Mouse (Mus musculus) Muller cell, postnatal 12 days (primary cell): ENCODE results near the gene Ctns.

Experiments
- DNase-seq: peaks from one replicate; pipeline ENCODE4 v3.0.0-alpha.2; 2015; ENCODE audit errors: inconsistent ontology term

Gene Ctns

DNA sequence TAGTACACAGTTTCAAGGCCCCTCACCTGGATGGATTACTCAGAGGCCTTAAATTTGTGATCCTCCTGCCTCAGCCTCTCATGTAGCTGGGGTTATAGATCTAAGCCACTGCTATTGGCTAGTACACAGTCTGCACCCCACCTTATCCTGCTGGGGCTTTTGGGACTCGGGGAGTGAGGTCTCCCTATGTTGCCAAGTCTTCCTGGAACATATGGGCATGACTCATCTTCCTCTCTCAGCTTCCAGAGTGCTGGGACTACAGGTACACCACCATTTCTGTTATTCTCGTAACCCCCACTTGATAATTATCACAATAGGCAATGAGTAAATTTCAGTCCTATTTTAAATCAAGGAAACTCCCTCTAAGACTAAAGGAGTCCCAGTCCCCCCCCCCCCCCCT lies 4.4 kb downstream of the Ctns start:
- no peak for DNase-seq

DNA sequence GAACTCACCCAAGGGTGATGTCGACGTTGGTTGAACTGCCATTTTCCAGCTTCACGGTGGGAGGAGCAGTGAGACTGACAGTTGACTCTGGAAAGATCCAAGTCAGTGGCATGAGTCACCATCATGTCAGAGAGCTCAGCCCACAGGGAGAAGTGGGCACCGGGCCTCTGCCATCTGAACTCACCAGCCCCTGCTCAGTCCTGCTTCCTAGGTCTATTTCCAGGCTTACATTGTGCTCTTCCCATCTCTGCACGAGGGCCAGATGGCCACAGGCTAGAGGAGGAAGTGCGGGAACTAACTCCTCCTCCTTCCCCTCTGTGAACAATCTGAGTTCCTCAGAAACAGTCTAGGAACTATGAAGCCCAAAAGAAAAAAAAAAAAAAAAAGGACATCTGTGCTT lies 5.8 kb downstream of the Ctns start:
- no peak for DNase-seq

DNA sequence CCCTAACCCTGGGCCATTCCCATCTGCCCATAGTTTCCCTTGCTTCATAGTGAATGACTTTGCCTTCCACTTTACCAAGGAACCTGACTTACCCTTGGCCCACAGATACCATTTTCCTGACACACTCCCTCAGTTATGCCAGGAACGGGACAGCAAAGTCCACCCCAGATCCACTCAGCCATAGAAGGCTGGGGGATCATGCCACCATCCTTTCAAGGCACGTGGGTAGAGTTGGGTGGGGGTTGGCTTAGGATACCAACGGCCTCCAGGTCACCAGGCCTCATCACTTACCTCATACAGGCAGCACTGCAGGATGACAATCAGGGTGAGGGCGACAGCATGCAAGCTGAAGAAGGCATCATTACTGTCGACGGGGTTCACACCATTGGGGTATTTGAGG lies 11.6 kb downstream of the Ctns start:
- DNase-seq: no peak

DNA sequence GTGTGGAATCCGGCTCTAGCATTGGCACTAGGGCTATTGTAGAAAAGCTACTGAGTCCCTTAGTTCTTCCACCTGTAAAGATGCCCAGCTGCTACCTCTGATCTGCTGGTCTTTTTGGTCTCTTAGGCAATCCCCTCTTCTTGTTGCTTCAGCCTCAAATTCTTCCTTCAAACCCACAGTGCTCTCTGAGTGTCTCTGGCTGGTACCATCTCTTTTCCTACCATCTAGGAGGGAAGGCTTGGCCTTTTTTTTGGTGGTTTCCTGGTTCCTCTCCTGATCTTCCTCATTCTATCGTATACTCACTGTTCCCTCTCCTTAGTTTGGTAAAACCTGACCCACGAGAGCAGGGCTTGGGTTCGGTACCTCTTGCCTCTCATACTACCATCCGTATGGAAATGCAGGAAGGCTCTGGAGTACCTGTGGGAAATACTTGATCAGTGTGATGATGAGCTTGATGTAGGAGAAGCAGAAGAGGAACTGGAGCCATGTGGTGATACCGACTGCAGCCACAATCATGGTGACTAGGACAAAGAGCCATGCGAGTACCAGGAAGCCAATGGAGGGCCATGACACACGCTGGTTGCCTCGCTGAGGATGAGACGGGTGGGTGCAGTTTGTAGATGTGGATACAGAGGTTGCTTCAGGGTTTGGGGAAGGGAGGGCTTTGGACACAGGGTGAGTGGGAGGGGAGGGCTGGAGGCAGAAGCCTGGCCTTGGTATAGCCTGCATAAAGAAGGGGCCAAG lies 12.8 kb downstream of the Ctns start:
- DNase-seq: no peak

DNA sequence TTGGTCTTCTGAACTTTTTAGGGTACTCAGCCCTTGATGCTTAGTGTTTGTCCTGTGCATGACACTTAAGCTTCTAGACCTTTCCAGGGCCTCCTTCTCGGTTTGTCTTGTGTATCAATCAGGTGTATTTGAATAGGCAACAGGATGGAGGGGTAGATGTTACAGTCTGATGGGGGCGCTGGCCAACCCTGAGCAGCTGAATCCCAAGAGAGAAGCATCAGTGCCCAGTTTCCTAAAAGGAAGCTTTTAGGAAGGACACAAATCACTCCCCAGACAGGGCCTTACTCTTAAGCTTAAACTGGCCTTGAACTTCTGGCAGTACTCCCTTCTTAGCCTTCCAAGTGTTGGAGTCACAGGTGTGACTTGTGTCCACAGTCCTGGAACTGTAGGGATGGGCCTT lies 20.9 kb downstream of the Ctns start:
- DNase-seq: no peak

DNA sequence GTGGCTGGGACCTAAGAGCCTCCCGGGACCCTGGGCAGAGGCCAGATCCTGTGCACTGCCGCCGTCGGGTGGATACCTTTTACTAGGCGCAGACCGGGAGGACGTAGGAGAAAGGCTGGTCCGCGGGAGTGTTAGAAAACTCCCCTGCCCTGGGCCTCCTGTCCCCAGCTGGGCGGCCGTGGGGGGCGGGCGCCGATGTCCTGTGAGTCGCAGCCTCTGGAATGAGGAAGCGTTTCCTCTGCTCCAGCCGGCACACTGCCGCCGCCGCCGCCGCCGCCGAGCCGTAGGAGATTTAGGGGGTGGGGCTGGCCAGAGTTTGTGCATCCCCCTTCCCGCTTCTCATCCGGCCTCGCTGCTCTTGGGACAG lies 21.4 kb downstream of the Ctns start:
- DNase-seq: peak; percentile 97

DNA sequence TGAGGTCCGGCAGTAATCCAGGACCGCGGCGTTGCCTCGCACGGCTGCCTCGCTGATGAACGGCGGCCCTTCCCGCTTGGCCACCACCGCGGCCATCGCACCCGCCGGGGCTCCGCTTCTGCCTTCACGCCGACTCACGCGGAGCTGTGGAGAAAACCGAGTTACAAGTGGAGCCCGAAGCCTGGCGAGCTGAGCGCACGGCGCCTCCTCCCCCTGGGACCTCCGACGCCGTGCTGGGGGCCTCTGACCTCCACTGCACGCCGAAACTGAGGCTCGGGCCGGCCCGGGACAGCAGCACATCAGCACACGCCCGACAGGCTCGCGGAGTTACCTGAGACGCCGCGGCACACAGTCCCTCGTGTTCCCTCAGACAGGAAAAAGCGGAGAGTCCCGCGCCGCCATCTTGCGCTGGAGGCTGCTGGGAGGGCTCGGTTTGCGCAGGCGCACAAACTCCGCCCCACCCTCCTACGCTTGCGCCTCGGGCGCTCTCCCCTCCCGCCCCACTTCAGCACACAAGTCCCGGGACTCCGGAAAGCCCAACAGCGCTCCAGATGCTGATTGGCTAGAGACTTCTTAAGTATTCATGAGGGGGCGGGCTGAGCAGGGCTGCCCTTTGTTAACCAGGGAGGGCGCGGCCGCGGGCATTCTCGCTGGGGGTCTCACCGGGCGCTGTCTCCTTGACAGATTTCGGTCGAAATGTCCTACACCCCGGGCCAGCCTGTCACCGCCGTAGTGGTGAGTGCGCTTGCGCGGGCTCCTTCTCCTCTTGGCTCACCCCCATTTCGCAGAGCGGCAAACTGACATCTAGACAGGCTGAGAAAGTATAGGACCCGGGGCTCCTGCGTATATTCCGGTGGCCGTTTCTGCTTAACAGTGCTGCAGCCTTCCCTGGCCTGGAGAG lies 22.0 kb downstream of the Ctns start, which contains the start of the genes Emc6 and Tax1bp3:
TSS of gene Emc6 (minus strand) at position 430 of the 901 bp plus-strand sequence.
TSS of gene Tax1bp3 (plus strand) at position 476 of the 901 bp plus-strand sequence.
- peak; percentile 98 for DNase-seq

DNA sequence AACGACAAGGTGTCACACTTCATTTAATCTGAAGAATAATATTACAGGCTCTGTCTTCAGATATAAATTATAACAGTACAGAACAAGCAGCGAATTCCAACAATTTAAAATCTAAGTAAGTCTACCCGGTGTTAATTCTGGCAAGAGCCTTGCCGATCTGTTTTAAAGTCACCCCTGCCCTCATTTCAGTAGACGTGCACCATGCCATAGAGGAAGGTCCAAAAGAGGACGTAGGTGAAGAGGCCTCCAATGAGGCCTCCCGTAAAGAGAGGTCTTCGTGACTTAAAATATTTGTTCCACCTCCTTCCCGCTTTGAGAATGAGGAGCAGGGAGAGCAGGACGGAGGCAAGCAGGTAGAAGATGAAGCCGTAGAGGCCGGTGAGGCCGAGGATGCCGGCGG lies 22.7 kb downstream of the Ctns start:
- DNase-seq: no peak

DNA sequence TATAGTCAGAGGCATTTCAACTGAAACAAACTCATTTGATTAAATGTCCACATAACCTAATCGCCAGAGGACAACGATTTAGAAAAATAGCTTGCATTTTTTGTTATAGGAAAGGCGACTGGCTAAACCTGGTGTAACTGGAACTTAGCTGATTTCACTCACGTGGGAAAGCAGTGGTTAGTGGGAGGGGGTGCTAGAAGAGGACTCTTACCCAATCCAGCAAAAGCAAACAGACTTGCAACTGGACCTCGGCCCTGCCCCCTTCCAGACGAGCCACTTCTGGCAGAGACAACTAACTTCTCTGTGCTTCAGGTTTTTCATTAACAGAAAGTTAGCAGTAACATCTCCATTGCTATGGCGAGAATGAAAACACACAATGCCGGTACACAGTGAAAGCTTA lies 23.2 kb downstream of the Ctns start:
- no peak for DNase-seq

DNA sequence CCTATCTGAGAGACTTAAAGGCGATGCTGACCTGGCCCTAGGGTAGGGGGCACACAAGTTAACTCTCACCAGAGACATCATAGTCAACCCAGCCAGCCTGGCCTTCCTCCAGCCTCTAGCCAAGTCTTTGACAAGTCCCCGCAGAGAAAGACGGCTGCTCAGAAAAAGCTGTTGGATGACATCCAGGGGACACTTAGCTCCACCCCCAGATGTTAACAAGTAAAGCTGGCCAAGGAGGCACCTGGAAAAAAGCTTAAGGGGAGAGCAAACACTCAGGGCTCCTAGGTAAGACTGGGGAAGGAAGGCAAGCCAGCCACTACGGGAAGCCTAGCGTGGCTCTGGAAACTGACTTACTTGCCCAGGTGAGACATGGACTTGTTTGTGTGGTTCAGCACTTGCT lies 26.7 kb downstream of the Ctns start:
- no peak for DNase-seq

DNA sequence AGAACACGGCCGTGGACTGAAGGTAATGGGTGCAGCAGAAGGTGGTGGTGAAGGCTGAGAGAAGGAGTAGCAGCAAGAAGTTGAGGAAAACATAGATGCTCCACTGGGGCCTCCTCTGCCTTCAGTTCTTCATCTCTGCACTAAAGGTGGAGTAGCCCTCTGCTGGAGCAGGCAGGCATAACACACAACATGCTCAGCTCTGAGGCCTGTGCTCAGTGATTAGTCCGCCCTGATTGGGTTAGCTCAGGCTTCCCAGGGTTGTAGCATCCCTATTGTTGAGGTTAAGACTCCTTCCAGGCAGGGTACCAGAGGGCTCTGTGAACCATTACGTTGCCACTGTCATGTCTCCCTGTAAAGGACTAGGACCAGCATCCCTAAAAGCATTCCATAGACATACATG lies 29.6 kb downstream of the Ctns start:
- peak; percentile 17 for DNase-seq

DNA sequence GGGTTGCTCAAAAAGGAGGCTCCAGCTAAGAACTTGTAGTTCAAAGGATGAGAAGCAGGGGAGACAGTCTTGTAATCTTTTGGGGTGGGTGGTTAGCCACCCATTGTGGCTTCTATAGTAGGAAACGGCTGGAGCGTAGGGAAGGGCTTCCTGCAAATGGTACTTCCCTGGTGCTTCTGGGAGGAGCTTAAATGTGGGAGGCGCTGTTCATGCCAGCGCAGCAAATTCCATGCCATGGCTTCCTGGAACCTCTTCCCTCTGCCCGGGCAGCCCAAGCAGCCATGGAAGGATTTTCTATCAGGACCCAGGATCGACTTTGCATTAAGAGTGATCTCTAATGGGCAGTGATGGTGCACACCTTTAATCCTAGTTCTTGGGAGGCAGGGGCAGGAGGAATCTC lies 30.3 kb downstream of the Ctns start:
- DNase-seq: no peak

DNA sequence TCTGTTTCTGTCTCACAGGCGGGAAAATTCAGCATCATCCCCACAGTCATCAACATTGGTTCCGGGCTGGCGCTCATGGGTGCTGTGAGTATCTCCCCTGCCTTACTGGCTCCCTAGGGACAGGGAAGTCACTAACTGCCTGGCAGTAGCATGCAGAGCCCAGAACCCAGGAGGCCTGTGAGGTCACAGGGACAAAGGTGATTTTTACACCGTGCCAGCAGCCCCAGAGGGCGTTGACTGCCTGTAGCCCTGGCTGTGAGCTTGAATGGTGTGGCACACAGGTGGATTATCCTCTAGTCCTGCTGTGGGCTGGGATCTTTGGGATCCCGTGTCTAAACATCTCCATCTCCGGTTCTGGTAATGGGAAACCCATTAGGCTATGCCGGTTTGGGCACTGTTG lies 30.8 kb downstream of the Ctns start:
- DNase-seq: no peak

DNA sequence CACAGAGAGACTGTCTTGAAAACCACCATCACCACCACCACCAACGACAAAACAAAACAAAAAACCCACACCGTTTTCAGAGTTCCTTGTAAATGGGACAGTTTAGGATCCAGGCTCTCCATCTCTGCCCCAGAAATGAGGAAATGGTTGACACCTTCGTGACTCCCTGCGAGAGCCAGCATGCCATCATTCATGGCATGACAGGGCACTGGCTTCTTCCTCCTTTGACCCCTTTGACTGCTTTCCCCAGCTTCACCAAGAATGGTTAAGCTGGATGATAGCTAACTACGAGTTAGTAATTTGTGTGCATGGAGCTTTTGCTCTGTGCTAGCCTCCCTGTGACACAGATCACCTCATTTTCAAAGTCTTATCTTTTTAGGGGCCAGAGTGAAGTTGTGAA lies 36.6 kb downstream of the Ctns start:
- no peak for DNase-seq

DNA sequence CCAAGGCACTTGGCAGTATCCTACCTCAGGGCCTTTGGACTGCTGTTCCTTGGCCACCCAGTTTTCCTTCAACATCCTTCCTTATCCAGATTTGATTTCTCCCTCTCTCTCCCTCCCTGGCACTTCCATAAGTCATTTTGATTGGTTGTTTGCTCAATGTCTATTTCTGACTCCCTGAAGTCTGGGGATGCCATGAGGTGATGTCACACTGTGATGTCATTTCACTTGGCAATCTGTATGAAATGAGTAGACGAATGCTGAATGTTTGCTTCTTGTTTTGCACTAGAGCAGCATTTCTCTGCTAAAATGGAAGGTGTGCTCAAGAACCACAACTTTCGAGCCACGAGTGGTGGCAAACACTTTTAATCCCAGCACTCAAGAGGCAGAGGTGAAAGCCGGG lies 37.2 kb downstream of the Ctns start:
- DNase-seq: peak; percentile 4

DNA sequence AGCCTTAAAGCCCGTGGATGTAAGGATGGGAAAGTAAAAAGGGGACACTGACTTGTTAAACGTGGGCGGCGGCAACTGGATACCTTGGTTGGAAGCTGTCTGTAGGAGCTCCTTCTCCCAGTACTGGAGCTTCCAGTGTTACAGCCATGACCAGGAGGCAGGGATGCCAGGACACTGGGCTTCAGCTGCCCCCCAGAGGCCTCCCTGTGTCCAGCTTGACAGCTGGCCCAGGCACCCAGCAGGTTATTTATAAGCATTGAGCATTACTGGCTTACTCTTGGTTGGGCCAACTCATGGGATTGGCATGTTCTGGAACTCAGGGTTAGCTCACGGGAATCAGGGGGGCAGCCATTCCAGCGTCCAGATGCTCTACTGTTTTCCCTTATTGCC lies 38.0 kb downstream of the Ctns start:
- DNase-seq: peak; percentile 82

DNA sequence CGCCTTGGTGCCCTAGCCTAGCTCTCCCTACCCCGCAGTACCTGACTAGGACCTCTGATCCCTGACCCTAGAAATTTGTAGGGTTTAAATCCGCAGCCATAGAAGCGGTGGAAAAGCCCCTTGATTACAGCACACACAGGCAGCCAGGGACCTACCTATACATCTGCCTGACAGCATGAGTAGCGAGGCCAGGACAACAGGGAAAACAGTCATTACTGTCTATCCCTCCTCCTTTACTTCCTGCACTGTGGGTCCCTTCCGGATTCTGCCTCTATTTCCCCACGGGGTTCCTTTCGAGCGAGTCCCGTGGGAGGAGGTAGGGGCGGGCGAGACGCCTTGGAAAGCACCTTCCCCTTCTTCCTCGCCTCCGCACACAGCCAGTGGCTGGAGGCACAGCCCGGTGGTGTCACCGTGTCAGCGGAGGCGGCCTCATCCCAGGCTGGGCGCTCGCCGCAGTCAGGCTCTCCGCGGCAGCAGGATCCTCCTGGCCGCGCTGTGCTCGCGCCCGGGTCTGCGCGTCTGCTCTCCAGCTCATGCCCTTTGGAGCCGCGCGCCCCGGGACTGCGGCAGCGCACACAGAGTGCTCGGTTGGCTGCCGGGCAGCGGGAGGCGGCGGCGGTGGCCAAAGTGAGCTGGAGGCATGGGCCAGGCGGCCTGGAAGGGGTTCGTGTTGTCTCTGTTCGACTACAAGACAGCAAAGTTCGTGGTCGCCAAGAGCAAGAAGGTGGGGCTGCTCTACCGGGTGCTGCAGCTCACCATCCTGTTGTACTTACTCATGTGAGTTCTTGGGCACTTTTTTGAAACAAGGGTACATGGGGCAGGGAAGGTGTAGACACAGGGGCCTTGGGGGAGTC lies 38.7 kb downstream of the Ctns start, which contains the start of gene P2rx5:
TSS of gene P2rx5 (plus strand) at position 465 of the 854 bp plus-strand sequence.
- peak; percentile 77 for DNase-seq

DNA sequence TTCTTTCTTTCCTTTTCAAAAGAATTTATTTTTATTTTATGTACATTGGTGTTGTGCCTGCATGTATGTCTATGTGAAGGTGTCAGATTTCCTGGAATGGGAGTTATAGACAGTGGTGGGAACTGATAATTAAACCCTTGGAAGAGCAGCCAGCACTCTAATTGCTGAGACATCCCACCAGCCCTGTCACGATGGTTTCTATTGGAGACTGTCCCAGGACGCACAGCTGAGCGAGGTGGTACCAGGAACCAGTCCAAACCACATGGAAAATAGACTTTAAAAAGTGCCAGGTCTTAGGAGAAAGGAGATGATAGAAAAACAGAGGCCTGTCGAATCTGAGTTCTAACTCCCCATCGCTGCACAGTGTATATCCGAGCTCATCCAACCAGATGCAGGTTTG lies 43.8 kb downstream of the Ctns start:
- peak; percentile 34 for DNase-seq

DNA sequence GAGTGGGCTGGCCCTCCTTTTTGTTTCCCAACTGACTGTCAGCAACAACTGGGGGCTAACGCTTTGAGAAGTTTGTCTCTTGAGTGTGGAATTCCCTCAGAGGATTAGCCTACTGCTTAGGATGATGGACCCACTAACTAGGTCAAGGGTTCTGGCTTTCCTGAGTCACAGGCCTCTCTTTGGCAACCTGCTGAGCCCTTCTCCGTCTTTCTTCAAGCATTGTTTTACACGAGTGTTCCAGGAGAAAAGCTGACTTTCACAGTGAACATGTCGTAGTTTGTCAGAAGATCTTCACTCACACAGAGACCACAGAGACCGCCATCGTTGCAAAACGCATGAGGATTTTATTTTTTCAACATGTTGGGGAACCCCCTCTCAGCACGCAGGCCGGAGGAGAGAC lies 50.6 kb downstream of the Ctns start:
- DNase-seq: no peak

DNA sequence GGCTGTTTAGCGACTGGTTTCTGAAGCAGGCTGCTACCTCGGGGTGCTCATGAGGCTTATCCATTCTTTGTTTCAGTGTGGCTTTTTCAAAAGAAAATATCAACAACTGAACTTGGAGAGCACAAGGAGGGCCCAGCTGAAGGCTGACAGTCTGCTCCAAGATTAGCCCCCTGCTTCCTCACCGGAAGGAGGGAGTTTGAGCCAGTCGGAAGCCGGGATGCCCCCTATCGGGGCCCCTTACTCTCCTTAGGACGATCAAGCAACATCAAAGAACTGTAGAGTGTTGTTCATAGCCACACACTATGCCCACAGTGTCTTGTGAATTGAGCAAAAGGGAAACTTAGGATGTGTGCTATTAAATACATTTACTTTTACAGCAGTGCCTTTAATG lies 51.9 kb downstream of the Ctns start:
- DNase-seq: no peak

DNA sequence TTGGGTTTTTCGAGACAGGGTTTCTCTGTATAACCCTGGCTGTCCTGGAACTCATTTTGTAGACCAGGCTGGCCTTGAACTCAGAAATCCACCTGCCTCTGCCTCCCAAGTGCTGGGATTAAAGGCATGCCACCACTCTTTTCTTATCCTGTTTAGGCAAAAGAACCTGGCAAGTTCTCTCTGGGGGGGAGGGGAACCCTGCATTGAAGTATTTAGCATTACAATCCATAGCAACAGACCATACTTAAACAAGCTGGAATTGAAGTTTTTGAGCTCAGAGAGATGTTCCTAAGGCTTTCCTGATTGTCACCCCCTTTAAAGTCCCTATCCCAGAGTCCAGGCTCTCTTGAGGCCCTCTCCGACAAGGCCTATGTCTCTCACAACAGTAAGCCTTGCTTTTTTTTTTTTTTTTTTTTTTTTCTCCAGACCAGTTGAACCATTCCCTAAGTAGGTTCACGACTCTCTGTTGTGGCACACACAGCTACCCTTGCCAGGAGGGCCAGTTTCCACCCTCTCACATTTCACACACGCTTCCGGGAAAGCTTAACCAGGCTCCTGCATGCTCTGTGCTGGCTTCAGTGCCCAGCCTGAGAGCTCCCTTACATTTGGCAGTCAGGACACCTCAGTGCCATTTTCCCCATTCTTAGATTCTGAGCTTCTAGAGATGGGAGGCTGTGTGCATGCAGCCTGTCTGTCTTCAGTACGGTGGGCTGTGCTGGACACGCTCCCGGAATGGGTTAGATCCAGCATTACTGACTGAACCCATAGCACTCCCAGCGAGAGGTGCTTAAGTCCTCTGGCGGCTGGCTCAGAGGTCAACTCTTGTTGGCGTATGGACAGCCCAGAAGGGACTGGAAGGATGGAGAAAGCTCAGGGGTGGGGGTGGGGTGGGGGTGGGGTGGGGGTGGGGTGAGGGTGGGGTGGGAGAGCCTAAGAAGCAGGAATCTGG lies 52.5 kb downstream of the Ctns start:
- DNase-seq: no peak
